Mouse (Mus musculus) midbrain, postnatal 0 days (tissue): ENCODE measurements around the gene Nfia. TPM values are rescaled to one million over a fixed set of nuclear protein-coding genes. Genes with fewer than 3 reads are reported as not detected.

Experiments
- ATAC-seq: fragments of 200-750 bp; cut with Nextera tagmentation; 2 replicates; pipeline ENCODE4 v1.8.0; 2017; ENCODE audit warnings: moderate number of reproducible peaks, mild to moderate bottlenecking, moderate TSS enrichment, moderate library complexity; ENCODE audit not compliant: low FRiP score
- DNase-seq: peaks from one replicate; pipeline ENCODE4 v3.0.0-alpha.2; 2015; ENCODE audit warnings: low spot score
- H3K27ac ChIP-seq: fragments of 300-500 bp; sonication (generic); 2 replicates; pipeline ENCODE4 v1.5.1; 2014; ENCODE audit warnings: low read depth, mild to moderate bottlenecking, low read length, mixed read lengths
- H3K27me3 ChIP-seq: fragments of 300-500 bp; sonication (generic); 2 replicates; pipeline ENCODE4 v1.6.1; 2014; ENCODE audit warnings: low read length, control low read depth, mixed read lengths; ENCODE audit not compliant: insufficient read depth
- H3K36me3 ChIP-seq: fragments of 300-500 bp; sonication (generic); 2 replicates; pipeline ENCODE4 v1.6.1; 2014; ENCODE audit warnings: low read length, control low read depth, mixed read lengths; ENCODE audit not compliant: insufficient read depth
- H3K4me1 ChIP-seq: fragments of 300-500 bp; sonication (generic); 2 replicates; pipeline ENCODE4 v1.6.1; 2014; ENCODE audit warnings: mild to moderate bottlenecking, control low read depth, antibody characterized with exemption, low read length, mixed read lengths; ENCODE audit not compliant: insufficient read depth
- H3K4me2 ChIP-seq: fragments of 300-500 bp; sonication (generic); 2 replicates; pipeline ENCODE4 v1.6.1; 2014; ENCODE audit warnings: low read depth, mild to moderate bottlenecking, low read length, mixed read lengths; ENCODE audit not compliant: poor library complexity, severe bottlenecking
- H3K4me3 ChIP-seq: fragments of 300-500 bp; sonication (generic); 2 replicates; pipeline ENCODE4 v1.5.1; 2014; ENCODE audit warnings: low read depth, mild to moderate bottlenecking, low read length, moderate library complexity
- H3K9ac ChIP-seq: fragments of 300-500 bp; sonication (generic); replicated peaks from 2 replicates; pipeline ENCODE4 v1.6.1; 2014; ENCODE audit warnings: mild to moderate bottlenecking, low read length, moderate library complexity, mixed read lengths; ENCODE audit not compliant: poor library complexity, severe bottlenecking
- H3K9me3 ChIP-seq: fragments of 300-500 bp; sonication (generic); 2 replicates; pipeline ENCODE4 v1.6.1; 2016; ENCODE audit warnings: low read length, control low read depth
- CTCF ChIP-seq: IDR thresholded peaks from 2 replicates; pipeline ENCODE4 v1.5.1; 2016; ENCODE audit warnings: antibody characterized with exemption, mild to moderate bottlenecking
- WGBS: fragments of 180-500 bp; shearing (Covaris S2); extraction: QIAGEN DNeasy Blood & Tissue Kit; methylation state at CpG from one replicate; pipeline ENCODE4 v1.1.7; 2014; 5-methylcytosine and 5-hydroxymethylcytosine counted together
- polyA plus RNA-seq: library from polyadenylated mRNA; unstranded; fragments of >200 nt; fragmentation: Nextera tagmentation; extraction: Ambion mirVana; gene quantifications from 2 replicates; pipeline ENCODE4 v1.2.1, GENCODE M21; 2015
- total RNA-seq: library from RNA; depleted of rRNA; stranded (reverse); fragments of >200 nt; gene quantifications from 2 replicates; pipeline ENCODE4 v1.2.3, GENCODE M21; 2014

The Nfia gene
- total and polyA plus RNA-seq, 2 experiments from 2014 or later: 35.7 to 51.7 TPM

GRCm38 (mm10) chr4:97984361-97984760 lies 211.8 kb downstream of the Nfia start:
- no peak overlapping the region for H3K4me3 ChIP-seq
- no peaks in the 10 kb centered on the region for H3K36me3 ChIP-seq
- no peak overlapping the region for H3K27ac ChIP-seq
- H3K9me3 ChIP-seq: no peaks in the 10 kb centered on the region
- no peaks in the 10 kb centered on the region for H3K27me3 ChIP-seq
- no peak overlapping the region for H3K9ac ChIP-seq
- no peak for TF ChIP-seq CTCF
- WGBS: 90% methylated on average over 2 of the region's 2 CpGs
- DNase-seq (no peak), ATAC-seq (0 out of 2 replicates have a peak, but pooled peaks have one; percentile 34)
- no peaks in the 10 kb centered on the region for H3K4me1 ChIP-seq
- no peak overlapping the region for H3K4me2 ChIP-seq

- H3K9ac ChIP-seq: no peak overlapping the region
- H3K9me3 ChIP-seq: no peaks in the 10 kb centered on the region
- no peak overlapping the region for H3K4me2 ChIP-seq
- H3K27me3 ChIP-seq: no peaks in the 10 kb centered on the region
- no peak overlapping the region for H3K4me3 ChIP-seq
- H3K4me1 ChIP-seq: no peaks in the 10 kb centered on the region
- no peak overlapping the region for H3K27ac ChIP-seq
- H3K36me3 ChIP-seq: no peaks in the 10 kb centered on the region
- no peak for DNase-seq
- 96% methylated on average over 1 of the region's 1 CpGs for WGBS
- TF ChIP-seq CTCF: no peak
- ATAC-seq: no peak
Measured at GRCm38 (mm10) chr4:97986056-97986734, 213.7 kb downstream of the Nfia start.

GRCm38 (mm10) chr4:97986735-97987075 lies 214.2 kb downstream of the Nfia start:
- 92% methylated on average over 4 of the region's 4 CpGs for WGBS
- Histone ChIP-seq H3K27me3 (no peaks in the 10 kb centered on the region), H3K4me3 (no peak overlapping the region), H3K9me3 (no peaks in the 10 kb centered on the region), H3K9ac (no peak overlapping the region), H3K4me1 (no peaks in the 10 kb centered on the region), H3K36me3 (no peaks in the 10 kb centered on the region), H3K4me2 (no peak overlapping the region), H3K27ac (no peak overlapping the region)
- ATAC-seq (no peak), DNase-seq (no peak)
- no peak for TF ChIP-seq CTCF

- no peaks in the 10 kb centered on the region for H3K9me3 ChIP-seq
- H3K36me3 ChIP-seq: no peaks in the 10 kb centered on the region
- no peak overlapping the region for H3K4me3 ChIP-seq
- no peaks in the 10 kb centered on the region for H3K4me1 ChIP-seq
- H3K27ac ChIP-seq: no peak overlapping the region
- ATAC-seq (no peak), DNase-seq (no peak)
- no peaks in the 10 kb centered on the region for H3K27me3 ChIP-seq
- WGBS: 25% methylated on average over 5 of the region's 5 CpGs
- H3K9ac ChIP-seq: no peak overlapping the region
- TF ChIP-seq CTCF: no peak
- no peak overlapping the region for H3K4me2 ChIP-seq
Measured at GRCm38 (mm10) chr4:97988703-97989102, 216.2 kb downstream of the Nfia start.

- no peaks in the 10 kb centered on the region for H3K36me3 ChIP-seq
- H3K27ac ChIP-seq: no peak overlapping the region
- ATAC-seq (no peak), DNase-seq (no peak)
- 72% methylated on average over 5 of the region's 5 CpGs for WGBS
- no peak for TF ChIP-seq CTCF
- no peak overlapping the region for H3K4me3 ChIP-seq
- no peak overlapping the region for H3K4me2 ChIP-seq
- no peaks in the 10 kb centered on the region for H3K9me3 ChIP-seq
- H3K4me1 ChIP-seq: no peaks in the 10 kb centered on the region
- no peaks in the 10 kb centered on the region for H3K27me3 ChIP-seq
- H3K9ac ChIP-seq: no peak overlapping the region
Measured at GRCm38 (mm10) chr4:97990431-97990830, 217.9 kb downstream of the Nfia start.

GRCm38 (mm10) chr4:97991395-97991794 lies 218.9 kb downstream of the Nfia start:
- H3K9ac ChIP-seq: no peak overlapping the region
- no peaks in the 10 kb centered on the region for H3K4me1 ChIP-seq
- no peak overlapping the region for H3K27ac ChIP-seq
- no peak overlapping the region for H3K4me2 ChIP-seq
- no peaks in the 10 kb centered on the region for H3K9me3 ChIP-seq
- H3K36me3 ChIP-seq: no peaks in the 10 kb centered on the region
- WGBS: 78% methylated on average over 11 of the region's 11 CpGs
- H3K4me3 ChIP-seq: no peak overlapping the region
- ATAC-seq: no peak
- no peaks in the 10 kb centered on the region for H3K27me3 ChIP-seq
- DNase-seq: no peak
- no peak for TF ChIP-seq CTCF
